Mouse (Mus musculus): ENCODE results near the gene Ssh3. TPM values are rescaled to one million over a fixed set of nuclear protein-coding genes. Genes with fewer than 3 reads are reported as not detected.

Gene Ssh3
- polyA plus RNA-seq (2015; fragmentation: Nextera tagmentation; extraction: Ambion mirVana), result 2.1 TPM in 2 replicates

DNA sequence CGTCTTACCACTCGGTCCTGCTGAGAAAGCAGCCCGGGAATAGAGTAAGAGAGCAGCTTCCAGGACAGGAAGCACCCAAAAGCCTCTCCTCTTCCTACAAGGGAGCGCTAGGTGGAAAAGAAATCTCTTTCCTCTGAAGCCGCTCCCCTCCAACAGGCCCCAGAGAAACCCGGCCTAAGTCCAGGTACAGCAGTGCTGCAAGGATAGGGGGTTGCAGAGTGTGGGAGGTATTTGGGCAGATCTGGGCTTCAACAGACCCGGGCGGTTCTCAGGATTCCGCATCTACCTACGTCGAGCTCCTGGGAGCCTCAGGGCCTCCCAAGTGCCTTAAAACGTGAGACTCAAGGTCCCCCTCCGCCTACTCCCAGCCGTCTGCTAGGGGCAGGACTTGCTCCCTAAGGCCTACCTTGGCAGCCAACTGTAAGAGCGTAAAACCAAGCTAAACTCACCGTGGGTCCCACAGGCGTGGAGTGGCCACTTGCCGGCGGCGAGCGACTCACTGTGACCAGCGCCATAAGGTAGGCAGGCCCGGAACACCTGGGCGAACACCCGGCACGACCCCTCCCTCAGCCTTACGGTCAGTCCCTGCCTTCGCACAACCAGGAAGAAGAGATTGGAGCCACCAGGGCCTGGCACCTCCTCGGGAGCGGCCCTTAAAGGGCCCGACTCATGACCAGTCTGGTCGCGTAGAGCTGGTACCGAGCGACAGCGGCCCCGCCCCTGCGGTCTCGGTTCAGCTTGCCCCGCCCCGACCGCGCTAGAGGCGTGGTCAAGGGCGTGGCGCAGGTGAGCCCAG lies at the start of gene Ssh3:
Gene Ssh3 (minus strand): TSS at position 615 of the 796 bp plus-strand sequence.
- no peaks in the 10 kb centered on the region for H3K9me3 ChIP-seq (replicated peaks; ENCODE audit: control insufficient read depth, low read length)
- WGBS (ENCODE audit: insufficient replicate concordance), result 14% methylated on average over 46 of the region's 46 CpGs

DNA sequence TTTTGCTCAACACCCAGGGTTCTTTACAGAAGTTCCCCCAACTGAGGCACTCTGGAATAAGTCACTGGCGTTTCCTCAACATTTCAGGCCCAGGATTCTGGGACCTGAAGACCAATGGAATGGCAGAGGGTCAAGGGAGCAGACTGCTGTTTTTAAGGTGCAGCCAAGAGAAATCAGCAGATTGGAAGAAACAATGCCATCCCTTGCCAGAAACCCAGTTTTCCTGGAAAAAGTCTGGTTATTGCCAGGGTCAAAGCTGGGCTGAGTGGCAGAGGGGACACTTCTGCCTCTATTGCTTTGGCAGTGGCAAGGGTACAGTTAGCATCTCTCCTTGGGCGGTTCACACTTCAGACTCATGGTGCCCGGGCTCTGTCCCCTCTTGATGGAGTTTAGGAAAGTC lies 48.2 kb upstream of the Ssh3 start:
- H3K27me3 ChIP-seq (ENCODE audit: control insufficient read depth, insufficient read depth, low read depth, low read length), result no peaks in the 10 kb centered on the region
- no peaks in the 10 kb centered on the region for H3K9me3 ChIP-seq (replicated peaks; ENCODE audit: control insufficient read depth, low read length)
- H3K9ac ChIP-seq (ENCODE audit: low read depth, low read length), result no peak overlapping the region
- no peak for ATAC-seq (ENCODE audit: low read depth)
- no peak overlapping the region for H3K4me2 ChIP-seq (ENCODE audit: low read depth, low read length)
- 74% methylated on average over 3 of the region's 3 CpGs for WGBS (ENCODE audit: insufficient replicate concordance)
- H3K4me3 ChIP-seq (ENCODE audit: low read depth, low read length), result no peak overlapping the region
- peaks cover 44% of the 10 kb centered on the region for H3K36me3 ChIP-seq (ENCODE audit: control insufficient read depth, insufficient read depth)
- H3K4me1 ChIP-seq (ENCODE audit: control insufficient read depth, low read depth, low read length), result no peaks in the 10 kb centered on the region
- H3K27ac ChIP-seq (ENCODE audit: low read length), result no peak overlapping the region

More for the DNA sequence above, at the start of gene Ssh3:
- Histone ChIP-seq H3K4me1 (ENCODE audit: control insufficient read depth, low read depth, low read length) (peaks cover 6% of the 10 kb centered on the region; the same call in 1 of the 2 replicates), H3K27ac (ENCODE audit: low read length) (no peak within 1 kb of the TSS), H3K27me3 (ENCODE audit: control insufficient read depth, insufficient read depth, low read depth, low read length) (no peaks in the 10 kb centered on the region; the same call in 1 of the 2 replicates), H3K4me2 (ENCODE audit: low read depth, low read length) (peak within 1 kb of the TSS; percentile 63), H3K9ac (ENCODE audit: low read depth, low read length) (peak within 1 kb of the TSS; percentile 44; the same call in 1 of the 2 replicates), H3K4me3 (ENCODE audit: low read depth, low read length) (peak within 1 kb of the TSS; percentile 57), H3K36me3 (ENCODE audit: control insufficient read depth, insufficient read depth) (no peaks in the 10 kb centered on the region)
- ATAC-seq (ENCODE audit: low read depth), result peak; percentile 87

DNA sequence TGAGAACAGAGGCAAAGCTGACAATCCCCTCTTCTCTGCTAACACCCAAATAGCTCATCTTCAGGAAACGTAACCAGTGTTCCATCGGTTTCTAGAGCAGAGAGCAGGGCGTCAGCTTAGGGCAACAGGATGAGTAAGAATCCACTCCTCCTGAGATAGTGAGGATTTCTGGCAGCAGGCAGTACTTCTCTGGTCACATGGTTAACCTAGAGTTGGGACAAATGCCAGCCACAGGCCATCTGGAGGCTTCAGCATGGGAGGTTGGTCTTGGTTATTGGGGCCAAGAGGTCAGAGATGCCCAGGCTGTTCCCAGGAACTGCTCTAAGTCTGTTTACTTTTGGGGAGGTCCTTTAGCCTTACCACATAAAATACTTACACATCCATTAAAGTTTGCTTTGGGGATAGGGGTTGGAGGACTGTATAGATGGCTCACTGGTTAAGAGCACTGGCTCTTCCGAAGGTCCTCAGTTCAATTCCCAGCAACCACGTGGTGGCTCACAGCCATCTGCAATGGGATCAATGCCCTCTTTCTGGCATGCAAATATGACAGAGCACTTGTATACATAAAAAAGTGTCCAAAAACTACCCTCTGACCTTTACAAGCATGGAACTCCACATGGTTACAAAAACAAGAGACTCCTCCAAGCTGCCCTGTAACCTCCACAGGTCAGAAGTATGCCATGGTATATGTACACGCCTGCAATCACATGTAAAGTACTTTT lies 46.4 kb upstream of the Ssh3 start:
- ATAC-seq (ENCODE audit: low read depth), result peak; percentile 55
- WGBS (ENCODE audit: insufficient replicate concordance), result 72% methylated on average over 6 of the region's 6 CpGs

DNA sequence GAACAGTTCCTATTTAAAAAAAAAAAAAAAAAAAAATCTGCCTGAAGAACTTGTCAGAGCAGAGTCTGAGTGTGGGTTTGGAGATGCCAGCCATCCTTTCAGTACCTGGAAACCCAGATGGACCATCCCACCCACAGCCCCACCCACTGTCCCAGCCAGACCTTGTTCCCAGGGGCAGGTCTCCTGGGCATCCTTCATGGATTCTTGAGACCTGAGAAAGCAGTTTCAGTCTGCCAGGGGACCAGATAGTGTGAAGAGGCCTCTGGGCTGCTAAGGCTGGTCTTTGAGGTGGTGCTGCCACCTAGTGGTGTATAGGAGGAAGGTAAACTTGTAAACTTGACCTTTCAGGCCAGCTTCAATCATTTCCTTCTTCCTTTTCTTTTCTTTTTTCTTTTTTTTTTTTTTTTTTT lies 40.8 kb upstream of the Ssh3 start:
- Histone ChIP-seq H3K9ac (ENCODE audit: low read depth, low read length) (no peak overlapping the region), H3K9me3 (replicated peaks; ENCODE audit: control insufficient read depth, low read length) (no peaks in the 10 kb centered on the region), H3K4me2 (ENCODE audit: low read depth, low read length) (no peak overlapping the region), H3K27ac (ENCODE audit: low read length) (no peak overlapping the region), H3K4me3 (ENCODE audit: low read depth, low read length) (no peak overlapping the region), H3K4me1 (ENCODE audit: control insufficient read depth, low read depth, low read length) (peaks cover 10% of the 10 kb centered on the region), H3K36me3 (ENCODE audit: control insufficient read depth, insufficient read depth) (no peaks in the 10 kb centered on the region), H3K27me3 (ENCODE audit: control insufficient read depth, insufficient read depth, low read depth, low read length) (no peaks in the 10 kb centered on the region)
- ATAC-seq (ENCODE audit: low read depth), result no peak

More for the DNA sequence above, 46.4 kb upstream of the Ssh3 start:
- H3K36me3 ChIP-seq (ENCODE audit: control insufficient read depth, insufficient read depth), result peaks cover 29% of the 10 kb centered on the region
- H3K4me2 ChIP-seq (ENCODE audit: low read depth, low read length), result no peak overlapping the region
- H3K27me3 ChIP-seq (ENCODE audit: control insufficient read depth, insufficient read depth, low read depth, low read length), result no peaks in the 10 kb centered on the region
- no peak overlapping the region for H3K4me3 ChIP-seq (ENCODE audit: low read depth, low read length)
- no peak overlapping the region for H3K27ac ChIP-seq (ENCODE audit: low read length)
- H3K4me1 ChIP-seq (ENCODE audit: control insufficient read depth, low read depth, low read length), result no peaks in the 10 kb centered on the region
- no peak overlapping the region for H3K9ac ChIP-seq (ENCODE audit: low read depth, low read length)
- H3K9me3 ChIP-seq (replicated peaks; ENCODE audit: control insufficient read depth, low read length), result no peaks in the 10 kb centered on the region

DNA sequence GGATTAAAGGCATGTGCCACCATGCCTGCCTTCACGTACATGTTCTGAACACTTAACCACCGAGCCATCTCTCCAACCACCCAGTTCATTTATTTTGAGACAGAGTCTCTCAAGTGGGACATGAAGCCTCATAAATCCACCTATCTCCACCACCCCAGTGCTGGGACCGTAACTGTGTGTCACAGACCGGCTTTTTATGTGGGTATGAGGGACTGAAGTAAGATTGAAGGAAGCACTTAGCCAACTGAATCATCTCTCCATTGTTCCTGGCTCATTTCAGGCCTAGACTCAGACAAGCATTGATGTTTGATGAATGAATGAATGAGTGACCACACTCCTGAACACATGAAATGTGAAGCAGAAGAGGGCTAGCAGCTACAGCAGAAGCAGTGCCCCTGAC lies 40.3 kb upstream of the Ssh3 start:
- no peak overlapping the region for H3K4me3 ChIP-seq (ENCODE audit: low read depth, low read length)
- no peaks in the 10 kb centered on the region for H3K27me3 ChIP-seq (ENCODE audit: control insufficient read depth, insufficient read depth, low read depth, low read length)
- no peak overlapping the region for H3K4me2 ChIP-seq (ENCODE audit: low read depth, low read length)
- H3K4me1 ChIP-seq (ENCODE audit: control insufficient read depth, low read depth, low read length), result peaks cover 15% of the 10 kb centered on the region
- no peak overlapping the region for H3K9ac ChIP-seq (ENCODE audit: low read depth, low read length)
- no peaks in the 10 kb centered on the region for H3K36me3 ChIP-seq (ENCODE audit: control insufficient read depth, insufficient read depth)
- WGBS (ENCODE audit: insufficient replicate concordance), result 79% methylated on average over 4 of the region's 4 CpGs
- H3K27ac ChIP-seq (ENCODE audit: low read length), result no peak overlapping the region
- no peak for ATAC-seq (ENCODE audit: low read depth)
- H3K9me3 ChIP-seq (replicated peaks; ENCODE audit: control insufficient read depth, low read length), result no peaks in the 10 kb centered on the region

DNA sequence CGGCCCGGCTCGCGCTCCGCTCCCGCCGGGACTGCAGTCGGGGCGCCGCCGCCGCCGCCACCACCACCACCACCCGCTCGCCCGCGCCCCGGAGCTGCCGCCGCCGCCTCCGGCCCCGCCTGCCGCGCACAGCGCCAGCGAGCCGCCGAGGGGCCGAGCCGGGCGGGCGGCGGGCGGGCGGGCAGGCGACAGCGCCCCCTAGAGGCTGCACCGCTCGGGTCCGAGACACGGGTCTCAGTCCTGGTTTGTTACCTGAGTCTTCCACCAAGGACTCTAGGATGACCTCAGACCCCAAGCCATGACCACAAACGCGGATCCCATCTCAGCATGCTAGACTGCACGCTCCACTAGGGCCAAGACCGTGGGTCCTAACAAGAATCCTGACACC lies 37.2 kb upstream of the Ssh3 start, which contains the start of gene Grk2:
Gene Grk2 (minus strand): TSS at position 33 of the 388 bp plus-strand sequence.
- whole genome bisulfite sequencing (ENCODE audit: insufficient replicate concordance), result under 1% methylated on average over 26 of the region's 46 CpGs
- peak within 1 kb of the TSS; percentile 92 for H3K4me3 ChIP-seq (ENCODE audit: low read depth, low read length)
- H3K4me1 ChIP-seq (ENCODE audit: control insufficient read depth, low read depth, low read length), result peaks cover 33% of the 10 kb centered on the region
- H3K9ac ChIP-seq (ENCODE audit: low read depth, low read length), result peak within 1 kb of the TSS; percentile 96
- H3K27me3 ChIP-seq (ENCODE audit: control insufficient read depth, insufficient read depth, low read depth, low read length), result no peaks in the 10 kb centered on the region
- peak within 1 kb of the TSS; percentile 89 for H3K27ac ChIP-seq (ENCODE audit: low read length)
- peak within 1 kb of the TSS; percentile 87 for H3K4me2 ChIP-seq (ENCODE audit: low read depth, low read length)
- H3K9me3 ChIP-seq (replicated peaks; ENCODE audit: control insufficient read depth, low read length), result no peaks in the 10 kb centered on the region
- peak; percentile 86 for ATAC-seq (ENCODE audit: low read depth)
- no peaks in the 10 kb centered on the region for H3K36me3 ChIP-seq (ENCODE audit: control insufficient read depth, insufficient read depth)

DNA sequence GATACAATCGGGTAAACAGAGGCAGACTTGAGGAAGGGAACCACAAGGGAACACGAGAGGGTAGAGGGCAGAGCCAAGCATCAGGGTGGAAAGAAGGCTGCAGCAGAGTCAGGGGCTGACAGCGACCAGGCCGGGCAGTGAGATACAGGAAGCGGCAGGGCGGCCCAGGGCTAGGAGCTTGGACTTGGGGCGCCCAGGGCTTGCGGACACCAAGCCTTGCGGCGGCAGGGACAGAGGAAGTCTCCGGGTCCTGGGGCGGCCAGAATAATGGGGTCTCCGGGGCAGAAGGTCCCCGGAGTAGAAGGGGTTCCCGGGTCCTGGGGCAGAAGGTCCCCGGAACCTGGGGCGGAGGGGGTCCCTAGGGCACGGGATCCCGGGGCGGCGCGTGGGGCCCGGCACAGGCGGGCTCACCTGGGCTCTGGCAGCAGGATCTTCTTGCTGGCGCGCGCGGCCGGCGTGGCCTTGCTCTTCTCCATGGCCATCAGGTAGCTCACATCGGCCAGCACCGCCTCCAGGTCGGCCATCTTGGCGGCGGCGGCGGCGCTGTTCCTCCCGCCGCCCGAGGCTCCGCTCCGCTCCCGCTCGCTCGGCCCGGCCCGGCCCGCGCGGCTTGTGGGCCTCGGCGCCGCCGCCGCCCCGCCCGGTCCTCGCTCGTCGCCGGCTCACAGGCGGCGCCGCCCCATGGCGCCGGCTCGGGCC lies 36.7 kb upstream of the Ssh3 start:
- WGBS (ENCODE audit: insufficient replicate concordance), result under 1% methylated on average over 51 of the region's 68 CpGs
- Histone ChIP-seq H3K4me3 (ENCODE audit: low read depth, low read length) (peak overlapping the region; percentile 92), H3K4me2 (ENCODE audit: low read depth, low read length) (peak overlapping the region; percentile 87), H3K27me3 (ENCODE audit: control insufficient read depth, insufficient read depth, low read depth, low read length) (no peaks in the 10 kb centered on the region), H3K9me3 (replicated peaks; ENCODE audit: control insufficient read depth, low read length) (no peaks in the 10 kb centered on the region), H3K4me1 (ENCODE audit: control insufficient read depth, low read depth, low read length) (peaks cover 39% of the 10 kb centered on the region), H3K9ac (ENCODE audit: low read depth, low read length) (peak overlapping the region; percentile 96), H3K27ac (ENCODE audit: low read length) (peak overlapping the region; percentile 89), H3K36me3 (ENCODE audit: control insufficient read depth, insufficient read depth) (no peaks in the 10 kb centered on the region)
- ATAC-seq (ENCODE audit: low read depth), result peak; percentile 71

DNA sequence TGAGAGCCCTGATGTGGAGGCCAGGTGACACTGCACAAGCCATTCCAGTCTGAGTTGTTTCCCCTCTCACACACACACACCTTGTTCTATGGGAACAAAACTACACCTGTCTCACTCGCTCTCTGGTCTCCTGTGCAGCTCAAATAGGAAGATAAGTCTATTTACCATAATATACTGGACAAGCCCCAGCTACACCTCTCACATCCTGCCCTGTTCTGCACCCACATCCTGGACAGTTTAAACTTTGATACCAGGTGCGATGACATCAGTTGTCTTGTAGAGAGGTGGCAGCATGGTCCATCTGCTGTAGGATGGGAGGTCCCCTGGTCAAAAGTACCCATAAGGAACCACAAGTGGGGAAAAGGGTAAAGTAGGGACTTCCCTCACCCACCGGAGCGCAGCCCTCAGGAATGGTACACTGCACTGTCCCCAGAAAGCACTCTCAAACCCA lies 35.9 kb upstream of the Ssh3 start:
- no peak for ATAC-seq (ENCODE audit: low read depth)
- Histone ChIP-seq H3K4me2 (ENCODE audit: low read depth, low read length) (peak overlapping the region; percentile 87), H3K9me3 (replicated peaks; ENCODE audit: control insufficient read depth, low read length) (no peaks in the 10 kb centered on the region), H3K27me3 (ENCODE audit: control insufficient read depth, insufficient read depth, low read depth, low read length) (no peaks in the 10 kb centered on the region), H3K4me1 (ENCODE audit: control insufficient read depth, low read depth, low read length) (peaks cover 46% of the 10 kb centered on the region), H3K36me3 (ENCODE audit: control insufficient read depth, insufficient read depth) (no peaks in the 10 kb centered on the region), H3K4me3 (ENCODE audit: low read depth, low read length) (peak overlapping the region; percentile 92), H3K9ac (ENCODE audit: low read depth, low read length) (peak overlapping the region; percentile 96), H3K27ac (ENCODE audit: low read length) (peak overlapping the region; percentile 89)
- 17% methylated on average over 4 of the region's 4 CpGs for WGBS (ENCODE audit: insufficient replicate concordance)
